Mouse (Mus musculus): ENCODE data around the gene Olfr550. TPM values are rescaled to one million over a fixed set of nuclear protein-coding genes. Genes with fewer than 3 reads are reported as not detected.

The Olfr550 gene
- polyA plus RNA-seq (2021; fragmentation: Nextera tagmentation), result 1.9 and 2.1 TPM in 2 replicates
- long read RNA-seq, experiment 1, result 0 reads
- long read RNA-seq, experiment 2, full-length matches to known transcripts, result 2 of 3 reads
- long read RNA-seq, experiment 2, partial matches to known transcripts, result 0 of 3 reads
- long read RNA-seq, experiment 2, other reads (novel, unspliced or antisense), result 1 of 3 reads

GRCm38 (mm10) chr7:102571142-102571541 is at the start of gene Olfr550:
Gene Olfr550, plus strand, starts transcription at chr7:102571442.

GRCm38 (mm10) chr7:102534449-102534848 is 36.8 kb upstream of the Olfr550 start, which contains the start of gene Olfr547:
Gene Olfr547, plus strand, starts transcription at chr7:102534749.

GRCm38 (mm10) chr7:102540596-102540995 is 30.6 kb upstream of the Olfr550 start, which contains the start of gene Olfr548-ps1:
Gene Olfr548-ps1, plus strand, starts transcription at chr7:102540896.

GRCm38 (mm10) chr7:102549570-102549969 is 21.7 kb upstream of the Olfr550 start, which contains the start of gene Olfr549:
Gene Olfr549, plus strand, starts transcription at chr7:102549870.

GRCm38 (mm10) chr7:102564999-102565997 is 5.9 kb upstream of the Olfr550 start, which contains the start of gene Trim21:
Gene Trim21, minus strand, starts transcription at chr7:102565486.

GRCm38 (mm10) chr7:102591786-102592185 is 20.5 kb downstream of the Olfr550 start, which contains the start of gene Olfr551:
Gene Olfr551, minus strand, starts transcription at chr7:102591886.

GRCm38 (mm10) chr7:102597378-102598031 is 26.3 kb downstream of the Olfr550 start, which contains the start of gene Olfr552:
Gene Olfr552, plus strand, starts transcription at chr7:102597770.

GRCm38 (mm10) chr7:102618118-102618517 is 46.9 kb downstream of the Olfr550 start, which contains the start of gene Olfr553:
Gene Olfr553, minus strand, starts transcription at chr7:102618218.

Other genes starting within 250 kb of the Olfr550 start
- gene Rrm1, start 129.7 kb upstream of the Olfr550 start, polyA plus RNA-seq (2021; fragmentation: Nextera tagmentation), result 8.8 and 8.9 TPM in 2 replicates
- gene Olfr543, start 89.8 kb upstream of the Olfr550 start, polyA plus RNA-seq (2021; fragmentation: Nextera tagmentation), result not detected in 2 replicates
- gene Olfr544, start 83.1 kb upstream of the Olfr550 start, polyA plus RNA-seq (2021; fragmentation: Nextera tagmentation), result not detected in 2 replicates
- gene Olfr545, start 71.9 kb upstream of the Olfr550 start, polyA plus RNA-seq (2021; fragmentation: Nextera tagmentation), result not detected in 2 replicates
- gene Olfr547, start 36.7 kb upstream of the Olfr550 start, polyA plus RNA-seq (2021; fragmentation: Nextera tagmentation), result not detected in 2 replicates
- not detected in 2 replicates for gene Olfr548-ps1, start 30.5 kb upstream of the Olfr550 start, polyA plus RNA-seq (2021; fragmentation: Nextera tagmentation)
- not detected in 2 replicates for gene Olfr549, start 21.6 kb upstream of the Olfr550 start, polyA plus RNA-seq (2021; fragmentation: Nextera tagmentation)
- gene Trim21, start 6.0 kb upstream of the Olfr550 start, polyA plus RNA-seq (2021; fragmentation: Nextera tagmentation), result 0.54 and 0.67 TPM in 2 replicates
- gene Olfr551, start 20.4 kb downstream of the Olfr550 start, polyA plus RNA-seq (2021; fragmentation: Nextera tagmentation), result not detected in 2 replicates
- gene Olfr552, start 26.3 kb downstream of the Olfr550 start, polyA plus RNA-seq (2021; fragmentation: Nextera tagmentation), result not detected in 2 replicates
- not detected in 2 replicates for gene Olfr553, start 46.8 kb downstream of the Olfr550 start, polyA plus RNA-seq (2021; fragmentation: Nextera tagmentation)
- gene Olfr554, start 67.0 kb downstream of the Olfr550 start, polyA plus RNA-seq (2021; fragmentation: Nextera tagmentation), result not detected in 2 replicates
- not detected in 2 replicates for gene Olfr555, start 87.4 kb downstream of the Olfr550 start, polyA plus RNA-seq (2021; fragmentation: Nextera tagmentation)
- gene Olfr556, start 93.5 kb downstream of the Olfr550 start, polyA plus RNA-seq (2021; fragmentation: Nextera tagmentation), result not detected in 2 replicates
- 2.1 and 2.6 TPM in 2 replicates for gene Trim68, start 115.9 kb downstream of the Olfr550 start, polyA plus RNA-seq (2021; fragmentation: Nextera tagmentation)
- not detected in 2 replicates for gene Olfr557, start 124.5 kb downstream of the Olfr550 start, polyA plus RNA-seq (2021; fragmentation: Nextera tagmentation)
- 0.10 and 0.13 TPM in 2 replicates for gene Olfr558, start 130.8 kb downstream of the Olfr550 start, polyA plus RNA-seq (2021; fragmentation: Nextera tagmentation)
- not detected in 2 replicates for gene Olfr33, start 147.6 kb downstream of the Olfr550 start, polyA plus RNA-seq (2021; fragmentation: Nextera tagmentation)
- gene Olfr559, start 156.0 kb downstream of the Olfr550 start, polyA plus RNA-seq (2021; fragmentation: Nextera tagmentation), result not detected in 2 replicates
- gene Olfr560, start 187.9 kb downstream of the Olfr550 start, polyA plus RNA-seq (2021; fragmentation: Nextera tagmentation), result not detected in 2 replicates
- gene Olfr78, start 188.0 kb downstream of the Olfr550 start, polyA plus RNA-seq (2021; fragmentation: Nextera tagmentation), result not detected in 2 replicates
- not detected in 2 replicates for gene Olfr561, start 199.8 kb downstream of the Olfr550 start, polyA plus RNA-seq (2021; fragmentation: Nextera tagmentation)
- gene Olfr564, start 232.0 kb downstream of the Olfr550 start, polyA plus RNA-seq (2021; fragmentation: Nextera tagmentation), result not detected in 2 replicates

Measured in layer of hippocampus, adult 6 months (tissue).